Mouse (Mus musculus): ENCODE measurements at regions not wholly inside any gene's neighbourhood (a gene's known extent, or its start where the extent isn't known, plus 50 kb on each side); places are given as distances from the start of the nearest gene placed in this dataset.

DNA sequence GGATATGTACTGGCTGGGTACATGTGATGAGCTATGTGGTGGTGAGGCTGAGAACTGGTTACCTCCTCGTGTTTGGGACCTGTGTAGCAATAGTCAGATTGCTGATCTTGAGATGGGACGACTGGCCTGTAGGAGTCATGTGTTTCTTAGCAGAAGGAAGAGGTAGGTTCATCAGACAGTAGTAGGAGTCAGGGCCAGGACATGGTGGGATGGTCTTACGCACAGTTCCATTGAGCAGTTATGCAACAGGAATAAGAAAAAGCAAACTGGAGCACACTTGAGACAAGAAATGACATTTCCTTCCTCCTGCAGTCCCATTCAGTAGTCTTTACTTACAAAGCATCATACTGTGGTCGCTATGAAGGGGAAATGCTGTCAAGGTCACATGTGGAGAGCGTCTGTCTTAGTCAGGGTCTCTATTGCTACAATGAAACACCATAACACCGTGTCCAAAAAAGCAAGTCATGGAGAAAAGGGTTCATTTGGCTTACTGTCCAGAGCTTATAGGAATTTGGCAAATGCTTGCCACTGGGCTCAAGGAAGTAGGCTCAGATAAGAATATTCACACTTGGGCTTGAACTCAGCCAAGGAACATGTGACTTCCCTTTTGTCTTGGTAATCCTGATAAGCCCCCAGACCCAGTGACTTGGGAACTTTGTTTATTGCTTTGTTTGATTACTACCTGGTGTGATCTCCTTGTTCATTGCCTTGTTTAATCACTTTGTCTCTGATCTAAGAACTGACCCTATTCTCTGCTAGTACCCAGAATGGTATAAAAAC lies 72.0 kb downstream of the Tnfaip3 start:
- DNase-seq (ENCODE audit: low spot score): no peak
- no peak for ATAC-seq (ENCODE audit: insufficient read depth, low FRiP score, low TSS enrichment)
- no peak overlapping the region for H3K4me3 ChIP-seq (ENCODE audit: low read depth, low read length)
- no peaks in the 10 kb centered on the region for H3K36me3 ChIP-seq (ENCODE audit: control insufficient read depth, insufficient read depth, low read length)
- no peaks in the 10 kb centered on the region for H3K27me3 ChIP-seq (ENCODE audit: control insufficient read depth, insufficient read depth, low read length)
- no peaks in the 10 kb centered on the region for H3K4me1 ChIP-seq (ENCODE audit: control insufficient read depth, insufficient read depth, low read length)
- H3K9me3 ChIP-seq (ENCODE audit: control insufficient read depth, low read length): no peaks in the 10 kb centered on the region
- H3K27ac ChIP-seq (ENCODE audit: low read depth, low read length): no peak overlapping the region
- no peak overlapping the region for H3K4me2 ChIP-seq (ENCODE audit: low read depth)
- 77% methylated on average over 6 of the region's 6 CpGs for WGBS
- H3K9ac ChIP-seq (ENCODE audit: low read length): no peak overlapping the region

DNA sequence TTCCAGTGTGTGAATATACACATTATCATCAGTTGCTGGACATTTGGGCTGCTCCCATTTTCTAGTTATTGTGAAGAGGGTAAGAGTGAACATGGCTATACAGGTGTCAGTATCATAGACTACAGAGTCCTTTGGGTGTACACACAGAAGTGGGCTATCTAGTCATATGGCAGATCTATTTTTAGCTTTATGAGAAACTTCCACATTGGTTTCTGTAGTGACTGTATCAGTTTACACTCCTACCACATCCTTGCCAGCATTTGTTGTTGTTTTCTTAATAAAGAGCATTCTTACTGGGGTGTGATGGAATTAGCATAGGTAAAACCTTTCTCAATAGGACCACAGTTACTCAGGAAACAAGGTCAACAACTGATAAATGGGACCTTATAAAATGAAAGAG lies 68.7 kb downstream of the Tnfaip3 start:
- H3K9me3 ChIP-seq (ENCODE audit: control insufficient read depth, low read length): no peaks in the 10 kb centered on the region
- no peaks in the 10 kb centered on the region for H3K27me3 ChIP-seq (ENCODE audit: control insufficient read depth, insufficient read depth, low read length)
- no peak overlapping the region for H3K4me2 ChIP-seq (ENCODE audit: low read depth)
- ATAC-seq (ENCODE audit: insufficient read depth, low FRiP score, low TSS enrichment) (no peak), DNase-seq (ENCODE audit: low spot score) (no peak)
- H3K4me1 ChIP-seq (ENCODE audit: control insufficient read depth, insufficient read depth, low read length): no peaks in the 10 kb centered on the region
- no peaks in the 10 kb centered on the region for H3K36me3 ChIP-seq (ENCODE audit: control insufficient read depth, insufficient read depth, low read length)
- H3K4me3 ChIP-seq (ENCODE audit: low read depth, low read length): no peak overlapping the region
- H3K27ac ChIP-seq (ENCODE audit: low read depth, low read length): no peak overlapping the region
- no peak overlapping the region for H3K9ac ChIP-seq (ENCODE audit: low read length)
